Mouse (Mus musculus): ENCODE data around the gene Otud5. TPM values are rescaled to one million over a fixed set of nuclear protein-coding genes. Genes with fewer than 3 reads are reported as not detected.

The Otud5 gene
- total and polyA plus RNA-seq, 2 experiments from 2014 or later: 37.0 to 61.2 TPM

- no peaks in the 10 kb centered on the region for H3K27me3 ChIP-seq (ENCODE audit: insufficient read depth, low read length)
- H3K4me2 ChIP-seq (ENCODE audit: low read depth, low read length, poor library complexity, severe bottlenecking): no peak overlapping the region
- WGBS: 90% methylated on average over 3 of the region's 3 CpGs
- H3K4me3 ChIP-seq (ENCODE audit: low read depth, low read length): no peak overlapping the region
- H3K9me3 ChIP-seq (ENCODE audit: low read length): no peaks in the 10 kb centered on the region
- H3K27ac ChIP-seq (ENCODE audit: low read depth, low read length): no peak overlapping the region
- TF ChIP-seq CTCF (IDR thresholded peaks at IDR 0.05): no peak
- no peak overlapping the region for H3K9ac ChIP-seq (replicated peaks; ENCODE audit: low read length, poor library complexity, severe bottlenecking)
- no peak for ATAC-seq (ENCODE audit: low FRiP score)
- DNase-seq (ENCODE audit: low spot score): no peak
- H3K36me3 ChIP-seq (ENCODE audit: insufficient read depth, low read length): no peaks in the 10 kb centered on the region
- H3K4me1 ChIP-seq (ENCODE audit: insufficient read depth, low read length): no peaks in the 10 kb centered on the region
These were observed 18.1 kb downstream of the Otud5 start for GRCm38 (mm10) chrX:7859191-7859753.

- H3K9me3 ChIP-seq (ENCODE audit: low read length): no peaks in the 10 kb centered on the region
- H3K4me1 ChIP-seq (ENCODE audit: insufficient read depth, low read length): no peaks in the 10 kb centered on the region
- ATAC-seq (ENCODE audit: low FRiP score) (no peak), DNase-seq (ENCODE audit: low spot score) (no peak)
- H3K27ac ChIP-seq (ENCODE audit: low read depth, low read length): no peak overlapping the region
- WGBS: 83% methylated on average over 1 of the region's 1 CpGs
- H3K9ac ChIP-seq (replicated peaks; ENCODE audit: low read length, poor library complexity, severe bottlenecking): no peak overlapping the region
- 0 out of 2 replicates have a peak, but pooled peaks cover 3% of the 10 kb centered on the region for H3K36me3 ChIP-seq (ENCODE audit: insufficient read depth, low read length)
- no peak overlapping the region for H3K4me2 ChIP-seq (ENCODE audit: low read depth, low read length, poor library complexity, severe bottlenecking)
- TF ChIP-seq CTCF (IDR thresholded peaks at IDR 0.05): no peak
- no peaks in the 10 kb centered on the region for H3K27me3 ChIP-seq (ENCODE audit: insufficient read depth, low read length)
- no peak overlapping the region for H3K4me3 ChIP-seq (ENCODE audit: low read depth, low read length)
These were observed 22.0 kb downstream of the Otud5 start for GRCm38 (mm10) chrX:7863181-7863580.

- DNase-seq (ENCODE audit: low spot score) (no peak), ATAC-seq (ENCODE audit: low FRiP score) (no peak)
- no peak overlapping the region for H3K4me3 ChIP-seq (ENCODE audit: low read depth, low read length)
- no peaks in the 10 kb centered on the region for H3K27me3 ChIP-seq (ENCODE audit: insufficient read depth, low read length)
- H3K27ac ChIP-seq (ENCODE audit: low read depth, low read length): no peak overlapping the region
- H3K36me3 ChIP-seq (ENCODE audit: insufficient read depth, low read length): 0 out of 2 replicates have a peak, but pooled peaks cover 5% of the 10 kb centered on the region
- 83% methylated on average over 3 of the region's 3 CpGs for WGBS
- H3K9me3 ChIP-seq (ENCODE audit: low read length): no peaks in the 10 kb centered on the region
- H3K9ac ChIP-seq (replicated peaks; ENCODE audit: low read length, poor library complexity, severe bottlenecking): no peak overlapping the region
- no peak overlapping the region for H3K4me2 ChIP-seq (ENCODE audit: low read depth, low read length, poor library complexity, severe bottlenecking)
- TF ChIP-seq CTCF (IDR thresholded peaks at IDR 0.05): no peak
- no peaks in the 10 kb centered on the region for H3K4me1 ChIP-seq (ENCODE audit: insufficient read depth, low read length)
These were observed 23.4 kb downstream of the Otud5 start for GRCm38 (mm10) chrX:7864551-7864950.

- no peak for DNase-seq (ENCODE audit: low spot score)
- H3K9me3 ChIP-seq (ENCODE audit: low read length): no peaks in the 10 kb centered on the region
- H3K27me3 ChIP-seq (ENCODE audit: insufficient read depth, low read length): no peaks in the 10 kb centered on the region
- 0 out of 2 replicates have a peak, but pooled peaks cover 5% of the 10 kb centered on the region for H3K36me3 ChIP-seq (ENCODE audit: insufficient read depth, low read length)
- no peak for TF ChIP-seq CTCF (IDR thresholded peaks at IDR 0.05)
- H3K27ac ChIP-seq (ENCODE audit: low read depth, low read length): no peak overlapping the region
- H3K4me1 ChIP-seq (ENCODE audit: insufficient read depth, low read length): no peaks in the 10 kb centered on the region
- no peak overlapping the region for H3K4me2 ChIP-seq (ENCODE audit: low read depth, low read length, poor library complexity, severe bottlenecking)
- ATAC-seq (ENCODE audit: low FRiP score): no peak
- H3K4me3 ChIP-seq (ENCODE audit: low read depth, low read length): no peak overlapping the region
- H3K9ac ChIP-seq (replicated peaks; ENCODE audit: low read length, poor library complexity, severe bottlenecking): no peak overlapping the region
- 77% methylated on average over 2 of the region's 2 CpGs for WGBS
These were observed 24.2 kb downstream of the Otud5 start for GRCm38 (mm10) chrX:7865343-7865742.

- Histone ChIP-seq H3K9ac (replicated peaks; ENCODE audit: low read length, poor library complexity, severe bottlenecking) (no peak overlapping the region), H3K9me3 (ENCODE audit: low read length) (no peaks in the 10 kb centered on the region), H3K4me2 (ENCODE audit: low read depth, low read length, poor library complexity, severe bottlenecking) (no peak overlapping the region), H3K27me3 (ENCODE audit: insufficient read depth, low read length) (no peaks in the 10 kb centered on the region), H3K27ac (ENCODE audit: low read depth, low read length) (no peak overlapping the region), H3K4me1 (ENCODE audit: insufficient read depth, low read length) (no peaks in the 10 kb centered on the region), H3K4me3 (ENCODE audit: low read depth, low read length) (no peak overlapping the region), H3K36me3 (ENCODE audit: insufficient read depth, low read length) (0 out of 2 replicates have a peak, but pooled peaks cover 5% of the 10 kb centered on the region)
- 71% methylated on average over 2 of the region's 2 CpGs for WGBS
- no peak for TF ChIP-seq CTCF (IDR thresholded peaks at IDR 0.05)
- ATAC-seq (ENCODE audit: low FRiP score) (no peak), DNase-seq (ENCODE audit: low spot score) (no peak)
These were observed 24.6 kb downstream of the Otud5 start for GRCm38 (mm10) chrX:7865786-7866185.

- DNase-seq (ENCODE audit: low spot score): no peak
- no peak for TF ChIP-seq CTCF (IDR thresholded peaks at IDR 0.05)
- no peak for ATAC-seq (ENCODE audit: low FRiP score)
- Histone ChIP-seq H3K27ac (ENCODE audit: low read depth, low read length) (no peak overlapping the region), H3K36me3 (ENCODE audit: insufficient read depth, low read length) (peaks cover 5% of the 10 kb centered on the region; the same call in 1 of the 2 replicates), H3K27me3 (ENCODE audit: insufficient read depth, low read length) (no peaks in the 10 kb centered on the region), H3K4me1 (ENCODE audit: insufficient read depth, low read length) (no peaks in the 10 kb centered on the region), H3K4me3 (ENCODE audit: low read depth, low read length) (no peak overlapping the region), H3K9me3 (ENCODE audit: low read length) (no peaks in the 10 kb centered on the region), H3K4me2 (ENCODE audit: low read depth, low read length, poor library complexity, severe bottlenecking) (no peak overlapping the region), H3K9ac (replicated peaks; ENCODE audit: low read length, poor library complexity, severe bottlenecking) (no peak overlapping the region)
- WGBS: 100% methylated on average over 1 of the region's 1 CpGs
These were observed 26.0 kb downstream of the Otud5 start for GRCm38 (mm10) chrX:7867141-7867540.
